Mouse (Mus musculus): ENCODE results near the gene Nsmce3. TPM values are rescaled to one million over a fixed set of nuclear protein-coding genes. Genes with fewer than 3 reads are reported as not detected.

Gene Nsmce3
- polyA plus RNA-seq (2015; fragmentation: Nextera tagmentation; extraction: Ambion mirVana) = 10.1 and 10.6 TPM in 2 replicates

DNA sequence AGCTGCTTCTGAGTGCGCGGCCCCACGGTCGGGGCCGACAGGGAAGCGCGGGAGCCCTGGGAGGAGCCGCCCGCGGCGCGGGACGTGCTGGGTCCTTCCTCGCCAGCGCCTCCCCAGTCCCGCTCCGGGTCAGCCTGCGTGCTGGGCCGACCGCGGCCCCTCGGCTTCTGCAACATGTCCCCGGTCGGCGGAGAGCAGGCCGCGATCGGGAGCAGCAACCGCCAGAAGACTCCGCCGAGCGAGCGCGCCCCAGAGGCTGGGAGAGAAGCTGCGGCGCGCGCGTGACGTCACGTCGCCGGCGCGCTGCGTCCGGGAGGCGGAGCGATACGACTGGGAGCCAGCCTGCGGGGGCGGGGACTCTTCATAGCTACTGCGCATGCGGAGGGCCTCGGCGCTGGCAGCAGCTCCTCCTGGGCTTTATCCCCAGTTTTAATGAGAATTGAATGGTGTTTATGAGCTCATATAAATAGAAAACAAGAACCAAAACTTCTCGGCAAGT is at the start of gene Nsmce3:
TSS of gene Nsmce3 (minus strand) at position 255 of the 499 bp plus-strand sequence.
- H3K4me1 ChIP-seq = peaks cover 35% of the 10 kb centered on the region
- WGBS = under 1% methylated on average over 42 of the region's 57 CpGs
- H3K4me3 ChIP-seq = peak within 1 kb of the TSS; percentile 84
- peak within 1 kb of the TSS; percentile 94 for H3K9ac ChIP-seq
- H3K27ac ChIP-seq = peak within 1 kb of the TSS; percentile 96
- H3K27me3 ChIP-seq = no peaks in the 10 kb centered on the region
- H3K36me3 ChIP-seq (ENCODE audit: poor library complexity, severe bottlenecking) = no peaks in the 10 kb centered on the region
- peak; percentile 95 for ATAC-seq
- peak within 1 kb of the TSS; percentile 83 for H3K4me2 ChIP-seq
- H3K9me3 ChIP-seq (replicated peaks) = no peaks in the 10 kb centered on the region

DNA sequence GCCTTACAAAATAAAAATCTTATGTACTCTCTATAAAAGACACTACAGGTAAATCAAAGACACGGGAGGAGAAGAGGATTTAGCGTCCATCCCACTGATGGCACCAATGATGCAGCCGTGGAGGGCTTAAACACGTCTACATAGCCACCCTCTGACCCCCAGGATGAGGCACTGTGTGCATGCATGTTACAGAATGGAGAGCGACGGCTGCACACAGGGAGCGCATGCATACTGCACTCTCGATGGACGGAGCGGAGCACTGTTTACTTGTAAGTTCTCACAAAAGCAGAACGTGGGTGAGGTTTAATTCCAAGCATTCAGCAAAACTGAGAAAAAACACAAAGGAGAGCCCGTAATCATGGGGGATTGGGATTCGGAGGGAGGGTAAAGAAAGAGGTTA is 48.4 kb upstream of the Nsmce3 start:
- Histone ChIP-seq H3K9ac (no peak overlapping the region), H3K4me2 (0 out of 2 replicates have a peak overlapping the region, but pooled peaks have one; percentile 14), H3K9me3 (replicated peaks) (no peaks in the 10 kb centered on the region), H3K27ac (no peak overlapping the region; the same call in 1 of the 2 replicates), H3K4me1 (peaks cover 10% of the 10 kb centered on the region), H3K4me3 (no peak overlapping the region), H3K36me3 (ENCODE audit: poor library complexity, severe bottlenecking) (no peaks in the 10 kb centered on the region), H3K27me3 (no peaks in the 10 kb centered on the region)
- WGBS = 55% methylated on average over 13 of the region's 13 CpGs
- ATAC-seq = peak; percentile 61; the same call in 1 of the 2 replicates

DNA sequence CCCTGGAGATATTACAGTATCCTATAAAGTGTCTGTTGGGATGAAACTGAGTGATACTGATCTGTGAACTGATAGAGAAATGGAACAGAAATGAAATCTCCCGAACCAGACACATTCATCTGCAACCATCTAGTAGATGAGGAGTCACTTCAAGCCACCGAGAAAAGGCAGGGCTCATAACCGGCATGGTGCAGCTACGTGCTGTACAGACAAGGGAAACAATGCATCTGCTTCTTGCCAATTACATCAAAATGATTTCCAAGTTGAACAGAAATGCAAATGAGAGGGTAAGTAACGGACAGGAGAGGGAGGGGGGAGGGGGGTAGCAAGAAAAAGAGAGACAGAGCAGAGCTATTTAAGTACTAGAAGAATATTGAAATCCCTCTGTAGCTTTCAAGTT is 47.9 kb upstream of the Nsmce3 start:
- Histone ChIP-seq H3K27me3 (no peaks in the 10 kb centered on the region), H3K4me3 (no peak overlapping the region), H3K9ac (no peak overlapping the region), H3K4me2 (0 out of 2 replicates have a peak overlapping the region, but pooled peaks have one; percentile 14), H3K36me3 (ENCODE audit: poor library complexity, severe bottlenecking) (no peaks in the 10 kb centered on the region), H3K9me3 (replicated peaks) (no peaks in the 10 kb centered on the region), H3K27ac (no peak overlapping the region), H3K4me1 (peaks cover 10% of the 10 kb centered on the region)
- 16% methylated on average over 5 of the region's 5 CpGs for whole genome bisulfite sequencing
- ATAC-seq = peak; percentile 33; the same call in 1 of the 2 replicates

GRCm38 (mm10) chr7:64916654-64917053 is 43.9 kb upstream of the Nsmce3 start:
- Histone ChIP-seq H3K36me3 (ENCODE audit: poor library complexity, severe bottlenecking) (no peaks in the 10 kb centered on the region), H3K27me3 (no peaks in the 10 kb centered on the region), H3K27ac (peak overlapping the region; percentile 25), H3K9me3 (replicated peaks) (no peaks in the 10 kb centered on the region), H3K4me1 (peaks cover 10% of the 10 kb centered on the region), H3K9ac (no peak overlapping the region), H3K4me2 (no peak overlapping the region), H3K4me3 (no peak overlapping the region)
- ATAC-seq = peak; percentile 48
- WGBS = 51% methylated on average over 7 of the region's 7 CpGs

- Histone ChIP-seq H3K27me3 (no peaks in the 10 kb centered on the region), H3K36me3 (ENCODE audit: poor library complexity, severe bottlenecking) (no peaks in the 10 kb centered on the region), H3K4me2 (no peak overlapping the region), H3K27ac (0 out of 2 replicates have a peak overlapping the region, but pooled peaks have one; percentile 21), H3K4me3 (no peak overlapping the region), H3K9ac (no peak overlapping the region), H3K4me1 (no peaks in the 10 kb centered on the region; the same call in 1 of the 2 replicates), H3K9me3 (replicated peaks) (no peaks in the 10 kb centered on the region)
- 39% methylated on average over 2 of the region's 2 CpGs for WGBS
- no peak for ATAC-seq
These were observed 42.3 kb upstream of the Nsmce3 start for GRCm38 (mm10) chr7:64915121-64915520.

DNA sequence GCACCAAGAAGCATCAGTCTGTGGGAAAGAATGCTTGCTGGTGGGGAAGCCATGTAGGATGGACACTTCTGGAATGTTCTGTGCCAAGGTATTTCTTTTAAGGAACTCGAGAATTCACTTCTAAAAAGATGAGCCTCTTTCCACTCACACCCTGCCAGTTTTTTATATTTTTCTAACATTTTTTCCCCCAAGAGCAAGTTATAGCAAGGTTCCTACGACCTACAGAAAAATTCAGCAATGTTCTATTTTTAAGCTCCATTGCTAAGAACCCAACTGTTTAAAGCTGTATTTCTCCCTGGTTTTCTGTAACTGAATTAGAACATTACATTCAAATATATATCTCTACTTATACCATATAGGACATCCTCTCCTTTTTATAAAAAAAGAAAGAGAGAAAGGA is 39.1 kb upstream of the Nsmce3 start:
- no peak for ATAC-seq
- Histone ChIP-seq H3K9ac (no peak overlapping the region), H3K27me3 (no peaks in the 10 kb centered on the region), H3K9me3 (replicated peaks) (0 out of 2 replicates have a peak, but pooled peaks cover 5% of the 10 kb centered on the region), H3K4me1 (no peaks in the 10 kb centered on the region; the same call in 1 of the 2 replicates), H3K4me2 (no peak overlapping the region), H3K4me3 (no peak overlapping the region), H3K36me3 (ENCODE audit: poor library complexity, severe bottlenecking) (no peaks in the 10 kb centered on the region), H3K27ac (no peak overlapping the region)
- WGBS = 77% methylated on average over 2 of the region's 2 CpGs

- 0 out of 2 replicates have a peak, but pooled peaks cover 5% of the 10 kb centered on the region for H3K9me3 ChIP-seq (replicated peaks)
- H3K4me3 ChIP-seq = no peak overlapping the region
- H3K4me1 ChIP-seq = no peaks in the 10 kb centered on the region; the same call in 1 of the 2 replicates
- H3K36me3 ChIP-seq (ENCODE audit: poor library complexity, severe bottlenecking) = no peaks in the 10 kb centered on the region
- 83% methylated on average over 2 of the region's 2 CpGs for WGBS
- H3K9ac ChIP-seq = no peak overlapping the region
- no peak for ATAC-seq
- no peak overlapping the region for H3K4me2 ChIP-seq
- no peaks in the 10 kb centered on the region for H3K27me3 ChIP-seq
- H3K27ac ChIP-seq = no peak overlapping the region
These were observed 37.4 kb upstream of the Nsmce3 start for GRCm38 (mm10) chr7:64910208-64910607.

DNA sequence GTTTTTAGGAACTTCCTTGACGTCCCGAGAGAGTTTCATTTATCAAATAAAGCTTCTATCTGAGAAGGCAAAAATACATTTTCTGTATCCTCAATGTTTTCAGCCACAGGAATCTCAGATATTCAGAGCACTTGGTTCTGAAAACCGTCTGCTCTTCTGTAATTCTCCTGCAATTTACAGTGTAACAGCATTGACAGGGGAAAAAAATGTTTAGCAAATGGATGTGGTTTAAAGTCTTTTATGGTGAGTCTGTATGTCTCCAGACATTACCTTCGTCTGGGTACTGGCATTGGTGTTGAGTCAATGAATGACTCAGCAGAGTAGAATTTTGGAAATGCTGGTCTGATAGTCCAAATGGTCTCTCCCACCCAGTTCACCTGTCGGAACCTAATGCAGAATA is 34.2 kb upstream of the Nsmce3 start:
- H3K27ac ChIP-seq = no peak overlapping the region
- no peaks in the 10 kb centered on the region for H3K36me3 ChIP-seq (ENCODE audit: poor library complexity, severe bottlenecking)
- no peak overlapping the region for H3K9ac ChIP-seq
- H3K4me3 ChIP-seq = no peak overlapping the region
- H3K4me1 ChIP-seq = no peaks in the 10 kb centered on the region
- no peaks in the 10 kb centered on the region for H3K27me3 ChIP-seq
- WGBS = 86% methylated on average over 5 of the region's 5 CpGs
- no peak overlapping the region for H3K4me2 ChIP-seq
- ATAC-seq = no peak
- H3K9me3 ChIP-seq (replicated peaks) = 0 out of 2 replicates have a peak, but pooled peaks cover 5% of the 10 kb centered on the region

DNA sequence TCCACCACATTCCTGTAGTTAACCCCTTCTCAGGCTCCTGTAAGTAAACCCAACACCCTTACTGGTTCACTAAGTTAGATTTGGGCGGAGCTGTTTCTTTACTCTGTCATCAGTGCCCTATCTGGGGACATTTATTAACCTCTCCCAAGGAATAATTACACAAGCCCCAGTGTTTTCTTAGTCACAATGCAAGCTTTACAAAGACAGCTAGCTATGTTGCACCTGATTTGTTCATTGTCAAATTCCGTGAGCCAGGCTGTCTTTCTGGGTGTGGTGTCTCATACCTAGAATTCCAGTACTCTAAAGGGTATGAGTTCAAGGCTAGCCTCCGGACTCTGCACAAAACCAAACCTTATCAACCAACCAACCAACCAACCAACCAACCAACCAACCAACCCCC is 32.7 kb upstream of the Nsmce3 start:
- H3K4me2 ChIP-seq = no peak overlapping the region
- H3K4me1 ChIP-seq = no peaks in the 10 kb centered on the region
- 90% methylated on average over 3 of the region's 3 CpGs for WGBS
- no peak for ATAC-seq
- no peak overlapping the region for H3K4me3 ChIP-seq
- no peaks in the 10 kb centered on the region for H3K36me3 ChIP-seq (ENCODE audit: poor library complexity, severe bottlenecking)
- no peaks in the 10 kb centered on the region for H3K27me3 ChIP-seq
- H3K9ac ChIP-seq = no peak overlapping the region
- H3K9me3 ChIP-seq (replicated peaks) = 0 out of 2 replicates have a peak, but pooled peaks cover 5% of the 10 kb centered on the region
- no peak overlapping the region for H3K27ac ChIP-seq

- Histone ChIP-seq H3K4me1 (peaks cover 6% of the 10 kb centered on the region; the same call in 1 of the 2 replicates), H3K9ac (no peak overlapping the region), H3K9me3 (replicated peaks) (no peaks in the 10 kb centered on the region), H3K4me2 (no peak overlapping the region), H3K36me3 (ENCODE audit: poor library complexity, severe bottlenecking) (no peaks in the 10 kb centered on the region), H3K27me3 (no peaks in the 10 kb centered on the region), H3K4me3 (no peak overlapping the region), H3K27ac (no peak overlapping the region)
- WGBS = 79% methylated on average over 2 of the region's 2 CpGs
- no peak; the same call in 1 of the 2 replicates for ATAC-seq
These were observed 27.5 kb upstream of the Nsmce3 start for GRCm38 (mm10) chr7:64900249-64900648.

- Histone ChIP-seq H3K9me3 (replicated peaks) (no peaks in the 10 kb centered on the region), H3K27me3 (no peaks in the 10 kb centered on the region), H3K9ac (no peak overlapping the region), H3K4me3 (no peak overlapping the region), H3K4me1 (peaks cover 8% of the 10 kb centered on the region; the same call in 1 of the 2 replicates), H3K36me3 (ENCODE audit: poor library complexity, severe bottlenecking) (no peaks in the 10 kb centered on the region), H3K4me2 (no peak overlapping the region), H3K27ac (no peak overlapping the region)
- 73% methylated on average over 6 of the region's 6 CpGs for WGBS
- no peak for ATAC-seq
These were observed 23.8 kb upstream of the Nsmce3 start for GRCm38 (mm10) chr7:64896587-64896986.

- Histone ChIP-seq H3K4me3 (no peak overlapping the region), H3K9ac (no peak overlapping the region), H3K36me3 (ENCODE audit: poor library complexity, severe bottlenecking) (no peaks in the 10 kb centered on the region), H3K9me3 (replicated peaks) (no peaks in the 10 kb centered on the region), H3K27me3 (no peaks in the 10 kb centered on the region), H3K27ac (no peak overlapping the region), H3K4me1 (peaks cover 8% of the 10 kb centered on the region; the same call in 1 of the 2 replicates), H3K4me2 (no peak overlapping the region)
- ATAC-seq = no peak
- 57% methylated on average over 5 of the region's 5 CpGs for WGBS
These were observed 22.9 kb upstream of the Nsmce3 start for GRCm38 (mm10) chr7:64895685-64896101.

All from forebrain, embryonic 13.5 days (tissue).